Mouse (Mus musculus): ENCODE data around the gene Mast4.

Mast4 gene

GRCm38 (mm10) chr13:103239654-103240053, 94.6 kb downstream of the Mast4 start:
- no peak for DNase-seq (ENCODE audit: low spot score)

GRCm38 (mm10) chr13:103238034-103238705, 96.1 kb downstream of the Mast4 start:
- no peak for DNase-seq (ENCODE audit: low spot score)

- DNase-seq (ENCODE audit: low spot score) = no peak
Observed at GRCm38 (mm10) chr13:103232171-103232570, 102.1 kb downstream of the Mast4 start.

- DNase-seq (ENCODE audit: low spot score) = no peak
Observed at GRCm38 (mm10) chr13:103229069-103229468, 105.2 kb downstream of the Mast4 start.

- DNase-seq (ENCODE audit: low spot score) = no peak
Observed at GRCm38 (mm10) chr13:103225895-103226815, 108.1 kb downstream of the Mast4 start.

GRCm38 (mm10) chr13:103225217-103225894, 108.9 kb downstream of the Mast4 start:
- DNase-seq (ENCODE audit: low spot score) = no peak

GRCm38 (mm10) chr13:103220479-103221064, 113.7 kb downstream of the Mast4 start:
- no peak for DNase-seq (ENCODE audit: low spot score)

GRCm38 (mm10) chr13:103219999-103220398, 114.3 kb downstream of the Mast4 start:
- no peak for DNase-seq (ENCODE audit: low spot score)

- DNase-seq (ENCODE audit: low spot score) = no peak
Observed at GRCm38 (mm10) chr13:103217486-103217885, 116.8 kb downstream of the Mast4 start.

- DNase-seq (ENCODE audit: low spot score) = no peak
Observed at GRCm38 (mm10) chr13:103214506-103214905, 119.8 kb downstream of the Mast4 start.

- no peak for DNase-seq (ENCODE audit: low spot score)
Observed at GRCm38 (mm10) chr13:103211953-103212352, 122.3 kb downstream of the Mast4 start.

- DNase-seq (ENCODE audit: low spot score) = peak; percentile 19
Observed at GRCm38 (mm10) chr13:103211501-103211941, 122.8 kb downstream of the Mast4 start.

GRCm38 (mm10) chr13:103210746-103211145, 123.6 kb downstream of the Mast4 start:
- no peak for DNase-seq (ENCODE audit: low spot score)

- no peak for DNase-seq (ENCODE audit: low spot score)
Observed at GRCm38 (mm10) chr13:103207199-103207598, 127.1 kb downstream of the Mast4 start.

GRCm38 (mm10) chr13:103206644-103207043, 127.7 kb downstream of the Mast4 start:
- DNase-seq (ENCODE audit: low spot score) = no peak

- DNase-seq (ENCODE audit: low spot score) = no peak
Observed at GRCm38 (mm10) chr13:103205191-103205590, 129.1 kb downstream of the Mast4 start.

GRCm38 (mm10) chr13:103203376-103203895, 130.9 kb downstream of the Mast4 start:
- no peak for DNase-seq (ENCODE audit: low spot score)

- DNase-seq (ENCODE audit: low spot score) = no peak
Observed at GRCm38 (mm10) chr13:103201016-103201760, 133.1 kb downstream of the Mast4 start.

GRCm38 (mm10) chr13:103199823-103200660, 134.3 kb downstream of the Mast4 start:
- DNase-seq (ENCODE audit: low spot score) = no peak
